Mouse (Mus musculus) MEL (cell line): ENCODE data around the gene Acsl5. TPM values are rescaled to one million over a fixed set of nuclear protein-coding genes. Genes with fewer than 3 reads are reported as not detected.

Experiments used
- DNase-seq: peaks from one replicate; pipeline ENCODE4 v3.0.0; 2011; ENCODE audit warnings: low read depth, low spot score
- H3K27ac ChIP-seq: 2 replicates; pipeline ENCODE4 v1.5.1; 2012; ENCODE audit warnings: low read depth, mild to moderate bottlenecking, control low read depth, low read length, moderate library complexity; ENCODE audit not compliant: control insufficient read depth
- H3K27me3 ChIP-seq, 2 experiments: fragments of 150-350 bp in 1 of 2; sonication (generic) in 1 of 2; 2 replicates each; pipeline ENCODE4 v1.6.1; 2012; ENCODE audit warnings: low read length in 2 of 2, mild to moderate bottlenecking in 2 of 2, improper control_type of control experiment in 1 of 2, moderate library complexity in 1 of 2; ENCODE audit not compliant: insufficient read depth in 2 of 2, control insufficient read depth in 1 of 2
- H3K36me3 ChIP-seq, 2 experiments: 2 replicates each; pipeline ENCODE4 v1.6.1; 2012 to 2014; ENCODE audit warnings: low read length in 2 of 2, improper control_type of control experiment in 1 of 2, inconsistent platforms in 1 of 2, mild to moderate bottlenecking in 1 of 2; ENCODE audit not compliant: insufficient read depth in 2 of 2, control insufficient read depth in 1 of 2
- H3K4me1 ChIP-seq, 2 experiments: fragments of 150-350 bp in 1 of 2; sonication (generic) in 1 of 2; 2 replicates each; pipeline ENCODE4 v1.6.1; 2012; ENCODE audit warnings: low read length in 2 of 2, improper control_type of control experiment in 1 of 2, mild to moderate bottlenecking in 1 of 2; ENCODE audit not compliant: insufficient read depth in 2 of 2, control insufficient read depth in 1 of 2
- H3K4me3 ChIP-seq, 2 experiments: fragments of 150-350 bp in 1 of 2; sonication (generic) in 1 of 2; 2 replicates each; pipeline ENCODE4 v1.5.1; 2012; ENCODE audit warnings: low read depth in 2 of 2, low read length in 2 of 2, mild to moderate bottlenecking in 2 of 2, moderate library complexity in 2 of 2, control low read depth in 1 of 2, improper control_type of control experiment in 1 of 2; ENCODE audit not compliant: control insufficient read depth in 1 of 2, insufficient read depth in 1 of 2
- H3K79me2 ChIP-seq: 2 replicates; pipeline ENCODE4 v1.6.1; 2012; ENCODE audit warnings: mild to moderate bottlenecking, low read length, moderate library complexity; ENCODE audit not compliant: control insufficient read depth, poor library complexity, insufficient read depth
- H3K9ac ChIP-seq: 2 replicates; pipeline ENCODE4 v1.6.1; 2012; ENCODE audit warnings: low read depth, mild to moderate bottlenecking, control low read depth, low read length, moderate library complexity; ENCODE audit not compliant: control insufficient read depth, poor library complexity, severe bottlenecking
- H3K9me3 ChIP-seq: fragments of 150-350 bp; sonication (generic); replicated peaks from 2 replicates; pipeline ENCODE4 v1.6.1; 2012; ENCODE audit warnings: mild to moderate bottlenecking, low read length, improper control_type of control experiment, moderate library complexity; ENCODE audit not compliant: insufficient read depth
- CHD1 ChIP-seq: IDR thresholded peaks from 2 replicates; pipeline ENCODE4 v1.6.1; 2012; ENCODE audit warnings: low read depth, mild to moderate bottlenecking, inconsistent platforms, low read length, improper control_type of control experiment
- CTCF ChIP-seq, 3 experiments: IDR thresholded peaks in 2 of 3; conservative IDR thresholded peaks in 1 of 3; 2 replicates each; pipeline ENCODE4 v1.5.1; 2011 to 2012; ENCODE audit warnings: low read length in 3 of 3, low read depth in 2 of 3, mild to moderate bottlenecking in 2 of 3, improper control_type of control experiment in 1 of 3, inconsistent platforms in 1 of 3, mixed read lengths in 1 of 3, moderate library complexity in 1 of 3; ENCODE audit not compliant: control insufficient read depth in 1 of 3, insufficient read depth in 1 of 3, poor library complexity in 1 of 3, severe bottlenecking in 1 of 3
- E2F4 ChIP-seq: IDR thresholded peaks from 2 replicates; pipeline ENCODE4 v1.6.1; 2011; ENCODE audit warnings: low read depth, low read length, improper control_type of control experiment, borderline replicate concordance
- ETS1 ChIP-seq: IDR thresholded peaks from 2 replicates; pipeline ENCODE4 v1.6.1; 2012; ENCODE audit warnings: low read depth, mild to moderate bottlenecking, inconsistent platforms, low read length, improper control_type of control experiment, moderate library complexity
- GABPA ChIP-seq: IDR thresholded peaks from 2 replicates; pipeline ENCODE4 v1.6.1; 2012; ENCODE audit warnings: low read depth, mild to moderate bottlenecking, inconsistent platforms, low read length, improper control_type of control experiment, moderate library complexity
- GATA1 ChIP-seq: IDR thresholded peaks from 2 replicates; pipeline ENCODE4 v1.6.1; 2011; ENCODE audit warnings: low read depth, low read length, improper control_type of control experiment
- HCFC1 ChIP-seq: IDR thresholded peaks from 2 replicates; pipeline ENCODE4 v1.6.1; 2012; ENCODE audit warnings: low read depth, mild to moderate bottlenecking, inconsistent platforms, low read length, improper control_type of control experiment, moderate library complexity
- JUND ChIP-seq: IDR thresholded peaks from 2 replicates; pipeline ENCODE4 v1.6.1; 2011; ENCODE audit warnings: low read depth, mild to moderate bottlenecking, improper control_type of control experiment, low read length
- KAT2A ChIP-seq: conservative IDR thresholded peaks from 2 replicates; pipeline ENCODE4 v1.6.1; 2012; ENCODE audit warnings: low read depth, low read length, improper control_type of control experiment, inconsistent platforms
- MAFK ChIP-seq: IDR thresholded peaks from 2 replicates; pipeline ENCODE4 v1.6.1; 2011; ENCODE audit warnings: low read depth, mild to moderate bottlenecking, low read length, improper control_type of control experiment, borderline replicate concordance
- MAX ChIP-seq: IDR thresholded peaks from 2 replicates; pipeline ENCODE4 v1.6.1; 2011; ENCODE audit warnings: low read length, improper control_type of control experiment
- MAZ ChIP-seq: IDR thresholded peaks from 2 replicates; pipeline ENCODE4 v1.6.1; 2012; ENCODE audit warnings: low read depth, mild to moderate bottlenecking, inconsistent platforms, low read length, improper control_type of control experiment
- MEF2A ChIP-seq: IDR thresholded peaks from 2 replicates; pipeline ENCODE4 v1.6.1; 2014; ENCODE audit warnings: low read depth, mild to moderate bottlenecking, inconsistent platforms, low read length, improper control_type of control experiment; ENCODE audit not compliant: poor library complexity, insufficient replicate concordance, severe bottlenecking; ENCODE audit errors: extremely low read depth
- MXI1 ChIP-seq: IDR thresholded peaks from 2 replicates; pipeline ENCODE4 v1.6.1; 2011; ENCODE audit warnings: mild to moderate bottlenecking, low read depth, low read length, improper control_type of control experiment
- MYB ChIP-seq: IDR thresholded peaks from 2 replicates; pipeline ENCODE4 v1.6.1; 2011; ENCODE audit warnings: mild to moderate bottlenecking, low read depth, low read length, improper control_type of control experiment
- MYC ChIP-seq: IDR thresholded peaks from 2 replicates; pipeline ENCODE4 v1.6.1; 2011; ENCODE audit warnings: low read depth, mild to moderate bottlenecking, low read length, improper control_type of control experiment, moderate library complexity
- NELFE ChIP-seq: IDR thresholded peaks from 2 replicates; pipeline ENCODE4 v1.6.1; 2011; ENCODE audit warnings: low read depth, low read length, improper control_type of control experiment
- POLR2A ChIP-seq, 2 experiments: IDR thresholded peaks; 2 replicates each; pipeline ENCODE4 v1.6.1; 2011 to 2012; ENCODE audit warnings: low read length in 2 of 2, mild to moderate bottlenecking in 2 of 2, control low read depth in 1 of 2, improper control_type of control experiment in 1 of 2, low read depth in 1 of 2, moderate library complexity in 1 of 2; ENCODE audit not compliant: control insufficient read depth in 1 of 2, insufficient read depth in 1 of 2, poor library complexity in 1 of 2
- POLR2AphosphoS5 ChIP-seq: IDR thresholded peaks from 2 replicates; pipeline ENCODE4 v1.6.1; 2012; ENCODE audit warnings: low read depth, borderline replicate concordance, mild to moderate bottlenecking, inconsistent platforms, low read length, moderate library complexity, mixed read lengths
- RAD21 ChIP-seq: IDR thresholded peaks from 2 replicates; pipeline ENCODE4 v1.6.1; 2011; ENCODE audit warnings: mild to moderate bottlenecking, low read depth, low read length, improper control_type of control experiment
- SIN3A ChIP-seq: IDR thresholded peaks from 2 replicates; pipeline ENCODE4 v1.6.1; 2012; ENCODE audit warnings: low read length, improper control_type of control experiment, inconsistent platforms
- SMC3 ChIP-seq: IDR thresholded peaks from 2 replicates; pipeline ENCODE4 v1.6.1; 2011; ENCODE audit warnings: low read depth, low read length, improper control_type of control experiment
- TCF12 ChIP-seq: IDR thresholded peaks from 2 replicates; pipeline ENCODE4 v1.6.1; 2014; ENCODE audit warnings: low read depth, mild to moderate bottlenecking, inconsistent platforms, low read length, improper control_type of control experiment, moderate library complexity
- UBTF ChIP-seq: IDR thresholded peaks from 2 replicates; pipeline ENCODE4 v1.6.1; 2012; ENCODE audit warnings: low read depth, mild to moderate bottlenecking, inconsistent platforms, low read length, improper control_type of control experiment, moderate library complexity, borderline replicate concordance; ENCODE audit not compliant: insufficient read depth
- USF1 ChIP-seq: IDR thresholded peaks from 2 replicates; pipeline ENCODE4 v1.6.1; 2014; ENCODE audit warnings: low read depth, mild to moderate bottlenecking, inconsistent platforms, low read length, improper control_type of control experiment, moderate library complexity
- ZC3H11A ChIP-seq: IDR thresholded peaks from 2 replicates; pipeline ENCODE4 v1.6.1; 2012; ENCODE audit warnings: low read depth, mild to moderate bottlenecking, inconsistent platforms, low read length, improper control_type of control experiment
- ZKSCAN1 ChIP-seq: IDR thresholded peaks from 2 replicates; pipeline ENCODE4 v1.6.1; 2012; ENCODE audit warnings: low read depth, mild to moderate bottlenecking, inconsistent platforms, low read length, improper control_type of control experiment, moderate library complexity
- ZNF384 ChIP-seq: IDR thresholded peaks from 2 replicates; pipeline ENCODE4 v1.6.1; 2012; ENCODE audit warnings: low read depth, mild to moderate bottlenecking, inconsistent platforms, low read length, improper control_type of control experiment
- polyA plus RNA-seq, 2 experiments: library from polyadenylated mRNA; stranded (reverse) in 1 of 2; unstranded in 1 of 2; fragments of >175 nt in 1 of 2; fragments of >200 nt in 1 of 2; gene quantifications; 2 replicates each; pipeline versions ENCODE4 v1.2.1 to v1.2.4; 2012; ENCODE audit warnings: low replicate concordance in 2 of 2, low read depth in 1 of 2; ENCODE audit not compliant: insufficient read length in 2 of 2, insufficient read depth in 1 of 2, missing spikeins in 1 of 2
- total RNA-seq: library from RNA; depleted of rRNA; stranded (reverse); fragments of 300-350 nt; gene quantifications from 2 replicates; pipeline ENCODE4 v1.2.3, GENCODE M21; 2012

The Acsl5 gene
- total and polyA plus RNA-seq, 3 experiments = 223 to 318 TPM; not detected in 1

DNA sequence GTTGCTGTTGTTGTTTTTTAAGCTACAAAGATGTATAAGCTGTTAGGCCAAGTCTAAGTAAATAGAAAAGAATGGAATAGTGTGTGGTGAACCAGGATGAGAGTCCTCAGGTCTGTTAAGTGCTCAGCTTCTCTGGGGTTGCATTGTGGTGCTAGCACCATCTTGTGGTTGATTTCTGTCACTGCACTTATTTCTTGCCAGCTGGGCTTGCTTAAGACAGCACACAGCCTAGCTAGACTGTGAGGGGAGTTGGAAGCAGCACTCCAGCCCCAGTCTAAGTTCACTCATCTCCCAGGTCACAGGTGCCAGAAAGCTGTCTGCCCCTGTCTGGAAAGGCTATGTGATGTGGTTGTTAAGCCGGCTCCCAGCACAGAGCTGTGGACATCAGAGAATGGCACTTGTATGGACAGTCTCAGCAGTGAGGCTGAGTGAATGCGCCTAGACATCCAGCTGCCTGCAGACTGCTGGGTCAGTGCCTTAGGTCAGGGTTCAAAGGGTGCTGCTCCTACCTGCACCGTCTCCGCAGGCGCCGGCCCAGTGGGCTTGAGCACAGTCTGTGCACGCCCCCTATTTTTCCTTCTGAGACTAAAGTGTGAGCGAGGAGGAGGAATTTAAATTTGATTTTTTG lies 81.0 kb downstream of the Acsl5 start:
- no peak overlapping the region for H3K9ac ChIP-seq
- H3K36me3 ChIP-seq = peaks cover 2 to 6% of the 10 kb centered on the region in 2 experiments; a peak in 3 of 4 replicates
- H3K4me3 ChIP-seq = no peak overlapping the region
- peak; percentile 92 for DNase-seq
- H3K79me2 ChIP-seq = peaks cover 4% of the 10 kb centered on the region; the same call in 1 of the 2 replicates
- no peak overlapping the region for H3K27ac ChIP-seq
- no peaks in the 10 kb centered on the region for H3K9me3 ChIP-seq
- TF ChIP-seq SMC3 (peak; percentile 95), RAD21 (peak; percentile 94), HCFC1 (0 out of 2 replicates have a peak, but pooled peaks have one; percentile 12), USF1 (no peak), NELFE (no peak), ZNF384 (0 out of 2 replicates have a peak, but pooled peaks have one; percentile 18), MYC (no peak), MEF2A (no peak), SIN3A (peak; percentile 49; the same call in 1 of the 2 replicates), ETS1 (no peak), ZKSCAN1 (no peak), MAX (no peak), POLR2A (IDR thresholded peaks at IDR 0.05; ENCODE audit: control insufficient read depth in 1 of 2, insufficient read depth in 1 of 2, low read depth in 1 of 2, low read length in 2 of 2, poor library complexity in 1 of 2) (no peak), CHD1 (no peak), CTCF (IDR thresholded peaks at IDR 0.05 in 2 of 3, conservative IDR thresholded peaks at IDR 0.05 in 1 of 3; ENCODE audit: control insufficient read depth in 1 of 3, insufficient read depth in 1 of 3, low read depth in 2 of 3, low read length in 3 of 3, poor library complexity in 1 of 3, severe bottlenecking in 1 of 3) (peak; percentile 84 to 99 (median 98)), TCF12 (no peak), KAT2A (no peak), ZC3H11A (peak; percentile 92)
- TF ChIP-seq, all 39 proteins: peak for 7
- no peaks in the 10 kb centered on the region for H3K4me1 ChIP-seq
- no peaks in the 10 kb centered on the region for H3K27me3 ChIP-seq

DNA sequence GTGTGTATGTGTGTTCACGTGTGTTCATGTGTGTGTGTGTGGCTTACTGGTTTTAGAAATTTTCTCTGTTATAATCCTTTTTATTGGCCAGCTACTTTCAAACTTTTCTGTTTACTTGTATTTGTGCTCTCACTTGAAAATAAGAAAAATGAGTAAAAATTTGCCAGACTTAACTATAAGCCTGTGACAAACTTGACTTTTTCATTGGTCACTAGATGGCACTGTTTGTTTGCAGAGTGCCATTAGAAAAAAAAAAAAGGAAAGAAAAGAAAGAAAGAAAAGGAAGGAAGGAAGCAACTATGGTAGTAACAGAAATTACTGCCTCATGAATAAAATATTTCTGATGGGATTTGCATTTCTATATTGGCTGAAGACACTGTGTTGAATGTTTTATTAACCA lies 84.1 kb downstream of the Acsl5 start:
- Histone ChIP-seq H3K27ac (no peak overlapping the region), H3K9me3 (no peaks in the 10 kb centered on the region), H3K79me2 (peaks cover 4% of the 10 kb centered on the region; the same call in 1 of the 2 replicates), H3K4me1 (peaks cover under 1 to 3% of the 10 kb centered on the region in 2 experiments; a peak in 1 of 4 replicates), H3K27me3 (no peaks in the 10 kb centered on the region), H3K9ac (no peak overlapping the region), H3K36me3 (peaks cover 9% of the 10 kb centered on the region in 2 experiments), H3K4me3 (no peak overlapping the region)
- peak; percentile 66 for DNase-seq
- TF ChIP-seq GATA1 (no peak), CTCF (IDR thresholded peaks at IDR 0.05 in 2 of 3, conservative IDR thresholded peaks at IDR 0.05 in 1 of 3; ENCODE audit: control insufficient read depth in 1 of 3, insufficient read depth in 1 of 3, low read depth in 2 of 3, low read length in 3 of 3, poor library complexity in 1 of 3, severe bottlenecking in 1 of 3) (peak; percentile 18 to 91 (median 32); a peak in 3 of 6 replicates), ZNF384 (peak; percentile 100), NELFE (no peak), POLR2A (IDR thresholded peaks at IDR 0.05; ENCODE audit: control insufficient read depth in 1 of 2, insufficient read depth in 1 of 2, low read depth in 1 of 2, low read length in 2 of 2, poor library complexity in 1 of 2) (no peak), E2F4 (no peak), MAFK (no peak), SMC3 (peak; percentile 86), ZC3H11A (peak; percentile 79), GABPA (no peak), KAT2A (no peak), MYC (no peak), SIN3A (peak; percentile 48), ETS1 (no peak), POLR2AphosphoS5 (no peak), JUND (no peak), MEF2A (no peak), UBTF (0 out of 2 replicates have a peak, but pooled peaks have one; percentile 37), MAZ (no peak), MYB (no peak), MXI1 (no peak)
